Mouse (Mus musculus): Measurements from ENCODE around the gene Gtf2h2. TPM values are rescaled to one million over a fixed set of nuclear protein-coding genes. Genes with fewer than 3 reads are reported as not detected.
A peak's percentile ranks its signal among the peaks of the same experiment; 100 is the strongest.
"Not testable (repeated sequence)": the region's sequence is repeated elsewhere in the genome, so short reads cannot be mapped to it uniquely, and the experiment has no call there.

The Gtf2h2 gene
- total and polyA plus RNA-seq, 3 experiments: 27.8 to 69.2 (median 61.1) TPM

DNA sequence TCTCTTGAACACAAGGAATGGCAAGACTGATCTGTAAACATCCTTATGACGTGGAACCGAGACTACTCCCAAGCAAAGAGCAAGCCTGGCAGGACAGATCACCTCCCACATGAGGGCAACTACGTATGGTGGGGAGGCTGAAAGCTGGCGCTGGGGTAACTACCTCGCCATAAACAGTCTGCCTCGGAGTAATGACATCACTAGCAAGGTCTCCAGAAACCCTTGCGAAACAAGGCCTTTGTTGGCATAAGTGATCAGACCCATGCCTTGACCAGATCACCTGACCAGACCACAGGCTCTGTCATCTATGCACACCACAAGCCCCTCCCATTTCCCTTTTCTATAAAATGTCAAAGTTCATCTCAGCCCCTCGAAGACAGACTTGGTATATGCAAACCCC lies 934 bp upstream of the Gtf2h2 start:
- Histone ChIP-seq H3K4me3 (ENCODE audit: low read depth, low read length) (no peak overlapping the region), H3K27me3 (ENCODE audit: insufficient read depth, low read length) (0 out of 2 replicates have a peak, but pooled peaks cover 5% of the 10 kb centered on the region), H3K36me3 (replicated peaks) (peaks cover 18% of the 10 kb centered on the region), H3K4me1 (ENCODE audit: insufficient read depth, low read depth, low read length) (peaks cover 16% of the 10 kb centered on the region), H3K9me3 (replicated peaks) (no peaks in the 10 kb centered on the region)
- TF ChIP-seq GATA2 (IDR thresholded peaks at IDR 0.05; ENCODE audit: borderline replicate concordance, low read depth, low read length) (no peak), POLR2AphosphoS5 (IDR thresholded peaks at IDR 0.05; ENCODE audit: insufficient replicate concordance, low read depth, low read length) (no peak), TAL1 (conservative IDR thresholded peaks at IDR 0.05; ENCODE audit: low read depth, low read length) (no peak), CTCF (IDR thresholded peaks at IDR 0.05; ENCODE audit: low read depth, low read length) (no peak), GATA1 (IDR thresholded peaks at IDR 0.05; ENCODE audit: borderline replicate concordance, low read length) (no peak)
- no peak for ATAC-seq (ENCODE audit: extremely low read depth, insufficient number of reproducible peaks, low FRiP score, poor library complexity, severe bottlenecking)
- DNase-seq (ENCODE audit: low spot score): no peak

DNA sequence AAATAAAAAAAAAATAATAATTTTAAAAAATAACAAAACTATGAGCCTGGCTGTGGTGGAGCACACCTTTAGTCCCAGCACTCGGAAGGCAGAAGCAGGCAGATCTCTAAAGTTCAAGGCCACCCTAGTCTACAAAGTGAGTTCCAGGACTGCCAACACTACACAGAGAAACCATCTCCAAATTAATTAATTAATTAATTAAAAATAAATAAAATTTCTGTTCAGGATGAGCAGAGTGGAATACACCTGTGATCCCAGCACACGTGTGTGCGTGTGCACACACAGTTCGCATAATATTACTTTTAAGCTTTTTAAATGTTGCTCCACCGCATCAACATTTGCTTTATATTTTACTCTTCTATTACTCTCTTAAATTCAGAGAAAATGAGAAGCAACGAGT lies 756 bp downstream of the Gtf2h2 start:
- H3K27me3 ChIP-seq (ENCODE audit: insufficient read depth, low read length): 0 out of 2 replicates have a peak, but pooled peaks cover 5% of the 10 kb centered on the region
- no peaks in the 10 kb centered on the region for H3K9me3 ChIP-seq (replicated peaks)
- TF ChIP-seq TAL1 (conservative IDR thresholded peaks at IDR 0.05; ENCODE audit: low read depth, low read length) (no peak), POLR2AphosphoS5 (IDR thresholded peaks at IDR 0.05; ENCODE audit: insufficient replicate concordance, low read depth, low read length) (no peak), CTCF (IDR thresholded peaks at IDR 0.05; ENCODE audit: low read depth, low read length) (no peak), GATA2 (IDR thresholded peaks at IDR 0.05; ENCODE audit: borderline replicate concordance, low read depth, low read length) (no peak), GATA1 (IDR thresholded peaks at IDR 0.05; ENCODE audit: borderline replicate concordance, low read length) (no peak)
- DNase-seq (ENCODE audit: low spot score) (no peak), ATAC-seq (ENCODE audit: extremely low read depth, insufficient number of reproducible peaks, low FRiP score, poor library complexity, severe bottlenecking) (no peak)
- H3K4me1 ChIP-seq (ENCODE audit: insufficient read depth, low read depth, low read length): peaks cover 20% of the 10 kb centered on the region
- peaks cover 35% of the 10 kb centered on the region for H3K36me3 ChIP-seq (replicated peaks)
- H3K4me3 ChIP-seq (ENCODE audit: low read depth, low read length): peak overlapping the region; percentile 99

DNA sequence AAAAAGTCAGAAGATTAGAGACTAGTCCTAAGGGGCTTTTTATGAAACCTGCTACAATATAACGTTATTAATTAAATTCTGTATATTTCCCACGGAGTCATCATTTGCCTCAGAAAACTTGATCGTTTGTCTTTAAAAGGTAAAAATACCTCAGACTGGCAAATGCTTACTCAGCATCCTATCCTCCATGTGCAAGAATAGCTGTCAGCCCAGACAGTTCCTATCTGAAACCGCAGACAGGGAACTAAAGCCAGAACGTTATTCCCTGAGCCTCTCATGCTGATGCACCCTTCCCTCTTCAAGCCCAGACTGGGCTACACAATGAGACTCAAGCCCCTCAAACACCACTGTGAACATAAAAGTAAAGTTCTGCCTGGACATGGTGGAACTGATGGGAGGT lies 2.0 kb downstream of the Gtf2h2 start:
- Histone ChIP-seq H3K27me3 (ENCODE audit: insufficient read depth, low read length) (0 out of 2 replicates have a peak, but pooled peaks cover 4% of the 10 kb centered on the region), H3K36me3 (replicated peaks) (peaks cover 40% of the 10 kb centered on the region), H3K4me3 (ENCODE audit: low read depth, low read length) (no peak overlapping the region), H3K9me3 (replicated peaks) (no peaks in the 10 kb centered on the region), H3K4me1 (ENCODE audit: insufficient read depth, low read depth, low read length) (peaks cover 20% of the 10 kb centered on the region)
- 0 out of 2 replicates have a peak, but pooled peaks have one; percentile 24 for ATAC-seq (ENCODE audit: extremely low read depth, insufficient number of reproducible peaks, low FRiP score, poor library complexity, severe bottlenecking)
- TF ChIP-seq GATA1 (IDR thresholded peaks at IDR 0.05; ENCODE audit: borderline replicate concordance, low read length): no peak
- TF ChIP-seq TAL1 (conservative IDR thresholded peaks at IDR 0.05; ENCODE audit: low read depth, low read length): no peak
- TF ChIP-seq GATA2 (IDR thresholded peaks at IDR 0.05; ENCODE audit: borderline replicate concordance, low read depth, low read length): no peak
- TF ChIP-seq CTCF (IDR thresholded peaks at IDR 0.05; ENCODE audit: low read depth, low read length): no peak
- DNase-seq (ENCODE audit: low spot score): peak; percentile 11

DNA sequence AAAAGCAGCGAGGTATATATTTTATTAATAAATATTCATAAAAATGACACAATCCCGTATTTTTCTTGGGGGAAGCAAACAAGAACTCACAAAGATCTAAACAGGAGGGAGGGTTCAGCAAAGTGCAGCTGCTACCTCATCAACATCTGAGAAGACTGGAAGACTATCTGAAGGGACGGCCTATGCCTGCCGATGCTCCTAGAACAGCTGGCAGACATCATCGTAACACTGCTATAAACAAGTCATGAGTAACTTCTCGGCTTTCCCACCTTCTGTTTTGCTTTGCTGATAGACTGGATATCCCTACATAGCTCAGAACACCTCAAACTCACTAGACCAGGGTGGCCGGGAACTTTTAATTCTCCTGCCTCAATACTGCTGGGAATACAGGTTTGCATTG lies 8.8 kb downstream of the Gtf2h2 start:
- Histone ChIP-seq H3K9me3 (replicated peaks) (no peaks in the 10 kb centered on the region), H3K4me3 (ENCODE audit: low read depth, low read length) (no peak overlapping the region), H3K27me3 (ENCODE audit: insufficient read depth, low read length) (no peaks in the 10 kb centered on the region), H3K36me3 (replicated peaks) (peaks cover 70% of the 10 kb centered on the region), H3K4me1 (ENCODE audit: insufficient read depth, low read depth, low read length) (peaks cover 4% of the 10 kb centered on the region; the same call in 1 of the 2 replicates)
- ATAC-seq (ENCODE audit: extremely low read depth, insufficient number of reproducible peaks, low FRiP score, poor library complexity, severe bottlenecking): no peak
- TF ChIP-seq CTCF (IDR thresholded peaks at IDR 0.05; ENCODE audit: low read depth, low read length): no peak
- TF ChIP-seq TAL1 (conservative IDR thresholded peaks at IDR 0.05; ENCODE audit: low read depth, low read length): no peak
- TF ChIP-seq GATA2 (IDR thresholded peaks at IDR 0.05; ENCODE audit: borderline replicate concordance, low read depth, low read length): no peak
- TF ChIP-seq GATA1 (IDR thresholded peaks at IDR 0.05; ENCODE audit: borderline replicate concordance, low read length): no peak
- no peak for TF ChIP-seq POLR2AphosphoS5 (IDR thresholded peaks at IDR 0.05; ENCODE audit: insufficient replicate concordance, low read depth, low read length)
- no peak for DNase-seq (ENCODE audit: low spot score)

DNA sequence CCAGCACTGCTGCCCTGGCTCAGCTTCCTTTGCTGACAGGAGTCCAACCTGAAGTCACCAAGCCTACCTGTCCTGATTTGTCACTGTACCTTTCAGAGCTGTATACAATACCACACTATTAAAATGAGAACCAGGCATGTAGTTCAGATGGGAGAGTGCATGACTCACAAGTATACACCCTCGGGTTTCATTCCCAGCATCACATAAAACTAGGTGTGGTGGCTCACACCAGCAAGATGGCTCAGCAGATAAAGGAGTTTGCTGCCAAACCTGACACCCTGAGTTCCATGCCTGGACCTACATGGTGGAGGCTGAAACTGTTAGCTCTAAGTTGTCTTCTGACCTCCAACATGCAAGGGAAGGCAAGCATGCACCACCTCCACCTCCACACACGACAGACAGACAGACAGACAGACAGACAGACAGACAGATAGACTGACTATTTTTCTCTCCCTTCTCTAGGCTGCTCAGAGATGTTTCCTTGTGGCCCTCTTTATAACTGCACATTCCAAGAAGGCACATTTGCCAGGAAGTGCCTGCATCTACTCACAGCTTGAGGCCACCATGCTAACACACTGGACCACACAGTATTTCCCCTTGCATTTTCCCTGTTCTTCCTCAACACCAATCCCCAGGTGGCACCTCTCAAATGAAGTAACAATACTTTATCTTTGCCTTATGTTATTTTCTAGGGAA lies 28.7 kb downstream of the Gtf2h2 start:
- H3K27me3 ChIP-seq (ENCODE audit: insufficient read depth, low read length): no peaks in the 10 kb centered on the region
- H3K9me3 ChIP-seq (replicated peaks): no peaks in the 10 kb centered on the region
- H3K36me3 ChIP-seq (replicated peaks): peaks cover 61% of the 10 kb centered on the region
- ATAC-seq (ENCODE audit: extremely low read depth, insufficient number of reproducible peaks, low FRiP score, poor library complexity, severe bottlenecking) (no peak), DNase-seq (ENCODE audit: low spot score) (no peak)
- TF ChIP-seq TAL1 (conservative IDR thresholded peaks at IDR 0.05; ENCODE audit: low read depth, low read length): no peak
- no peak for TF ChIP-seq CTCF (IDR thresholded peaks at IDR 0.05; ENCODE audit: low read depth, low read length)
- no peak for TF ChIP-seq GATA1 (IDR thresholded peaks at IDR 0.05; ENCODE audit: borderline replicate concordance, low read length)
- TF ChIP-seq POLR2AphosphoS5 (IDR thresholded peaks at IDR 0.05; ENCODE audit: insufficient replicate concordance, low read depth, low read length): no peak
- no peak for TF ChIP-seq GATA2 (IDR thresholded peaks at IDR 0.05; ENCODE audit: borderline replicate concordance, low read depth, low read length)
- no peak overlapping the region for H3K4me3 ChIP-seq (ENCODE audit: low read depth, low read length)
- peaks cover 7% of the 10 kb centered on the region for H3K4me1 ChIP-seq (ENCODE audit: insufficient read depth, low read depth, low read length)

DNA sequence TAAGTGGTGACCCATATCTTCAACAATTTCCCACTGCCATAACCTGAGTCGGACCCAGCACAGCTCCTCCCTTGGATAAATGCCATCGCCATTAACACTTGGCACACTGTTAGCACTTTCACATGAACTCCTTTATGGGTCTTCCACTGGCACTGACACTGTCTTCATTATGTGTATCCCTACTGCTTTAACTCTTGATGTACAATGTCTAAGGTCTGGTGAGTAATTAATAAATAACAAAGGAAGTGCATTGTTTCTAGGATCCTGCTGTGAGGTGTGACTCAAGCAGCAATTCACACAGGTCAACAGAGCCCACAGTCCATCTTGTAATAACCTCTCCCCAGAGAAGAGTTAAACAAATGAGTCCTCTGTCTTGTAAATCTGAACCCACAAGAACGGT lies 31.0 kb downstream of the Gtf2h2 start:
- no peaks in the 10 kb centered on the region for H3K27me3 ChIP-seq (ENCODE audit: insufficient read depth, low read length)
- no peaks in the 10 kb centered on the region for H3K9me3 ChIP-seq (replicated peaks)
- no peak overlapping the region for H3K4me3 ChIP-seq (ENCODE audit: low read depth, low read length)
- H3K4me1 ChIP-seq (ENCODE audit: insufficient read depth, low read depth, low read length): peaks cover 7% of the 10 kb centered on the region
- DNase-seq (ENCODE audit: low spot score) (no peak), ATAC-seq (ENCODE audit: extremely low read depth, insufficient number of reproducible peaks, low FRiP score, poor library complexity, severe bottlenecking) (no peak)
- peaks cover 44% of the 10 kb centered on the region for H3K36me3 ChIP-seq (replicated peaks)
- TF ChIP-seq GATA2 (IDR thresholded peaks at IDR 0.05; ENCODE audit: borderline replicate concordance, low read depth, low read length): no peak
- no peak for TF ChIP-seq CTCF (IDR thresholded peaks at IDR 0.05; ENCODE audit: low read depth, low read length)
- TF ChIP-seq TAL1 (conservative IDR thresholded peaks at IDR 0.05; ENCODE audit: low read depth, low read length): no peak
- no peak for TF ChIP-seq POLR2AphosphoS5 (IDR thresholded peaks at IDR 0.05; ENCODE audit: insufficient replicate concordance, low read depth, low read length)
- TF ChIP-seq GATA1 (IDR thresholded peaks at IDR 0.05; ENCODE audit: borderline replicate concordance, low read length): no peak

DNA sequence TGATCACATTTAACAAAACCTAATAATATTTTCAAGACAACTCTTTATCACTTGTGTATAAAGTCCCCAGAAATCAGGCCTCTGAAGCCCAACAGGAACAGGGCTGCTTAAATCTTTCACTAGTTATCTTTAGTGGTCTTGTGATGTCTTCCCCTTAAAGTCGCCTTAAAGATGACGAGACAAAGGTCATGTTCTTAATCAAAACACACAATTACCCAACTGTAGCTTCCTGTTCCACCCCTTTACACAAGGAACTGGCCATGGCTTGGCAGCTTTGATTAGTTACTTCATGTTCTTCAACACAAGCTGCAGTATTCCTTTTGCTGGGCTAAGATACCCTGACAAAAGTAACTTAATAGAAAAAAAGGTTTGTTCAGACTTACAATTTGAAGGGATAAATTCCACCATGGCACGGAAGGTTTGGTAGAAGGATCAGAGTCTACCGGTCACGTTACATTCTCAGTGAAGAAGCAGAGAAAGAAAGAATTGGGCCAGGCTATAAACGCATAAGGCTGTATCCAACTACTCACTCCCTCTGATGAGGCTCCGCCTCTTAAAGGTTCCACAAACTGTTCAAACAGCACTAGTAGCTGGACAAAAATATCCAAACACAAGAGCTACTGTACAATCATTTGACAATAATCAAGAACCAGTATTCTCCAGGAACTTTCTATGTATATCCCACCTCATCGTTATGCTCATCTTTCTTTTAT lies 39.8 kb downstream of the Gtf2h2 start, which contains the start of gene Naip1:
TSS of gene Naip1 (minus strand) at position 455 of the 713 bp plus-strand sequence.
- H3K36me3 ChIP-seq (replicated peaks); DNase-seq (ENCODE audit: low spot score); H3K4me3 ChIP-seq (ENCODE audit: low read depth, low read length); H3K27me3 ChIP-seq (ENCODE audit: insufficient read depth, low read length); H3K4me1 ChIP-seq (ENCODE audit: insufficient read depth, low read depth, low read length); ATAC-seq (ENCODE audit: extremely low read depth, insufficient number of reproducible peaks, low FRiP score, poor library complexity, severe bottlenecking); H3K9me3 ChIP-seq (replicated peaks): not testable (repeated sequence)

Data from G1E (cell line).